Mouse (Mus musculus) adrenal gland, postnatal 10 days (tissue): ENCODE results near the gene Olfr224. TPM values are rescaled to one million over a fixed set of nuclear protein-coding genes. Genes with fewer than 3 reads are reported as not detected.
A peak's percentile ranks its signal among the peaks of the same experiment; 100 is the strongest.

Experiments
- DNase-seq: peaks from one replicate; pipeline ENCODE4 v3.0.0; 2021; ENCODE audit warnings: mixed read lengths
- total RNA-seq, 2 experiments: library from RNA; stranded (reverse); gene quantifications; 2 replicates each; pipeline ENCODE4 v1.2.3; 2021

Olfr224 gene
- total RNA-seq, 2 experiments from 2014 or later = not detected

DNA sequence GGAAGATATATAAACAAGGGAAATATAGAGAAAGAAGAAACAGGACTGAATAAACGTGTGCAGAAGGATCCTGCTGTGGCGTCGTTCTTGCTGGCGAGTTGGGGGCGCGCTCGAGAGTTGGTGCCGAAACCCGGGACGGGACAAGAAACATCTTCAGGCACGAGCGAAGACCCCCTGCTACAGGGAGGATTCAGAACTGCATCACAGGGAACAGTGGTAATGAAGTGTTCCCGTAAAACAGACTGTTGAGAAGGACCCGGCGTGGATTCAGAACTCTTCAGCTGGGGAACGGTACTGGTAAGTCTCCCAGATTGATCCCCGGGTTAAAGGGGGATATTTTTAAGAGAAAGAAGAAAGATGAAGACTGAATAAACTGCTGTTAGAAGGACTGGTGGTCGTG lies 51.4 kb downstream of the Olfr224 start:
- DNase-seq = peak; percentile 69

Other genes with a start within 250 kb of the Olfr224 start
- gene Zfp672, start 240.2 kb downstream of the Olfr224 start, total RNA-seq = 10 to 100 TPM; 50.9 to 60.2 TPM
- 10 to 100 TPM; 36.6 to 46.1 TPM for gene Sh3bp5l, start 239.8 kb downstream of the Olfr224 start, total RNA-seq
- not detected for gene Lypd8, start 191.5 kb downstream of the Olfr224 start, total RNA-seq
- gene 1810065E05Rik, start 149.4 kb downstream of the Olfr224 start, total RNA-seq = not detected
- not detected for gene Gm12253, start 138.0 kb downstream of the Olfr224 start, total RNA-seq
- gene Lypd9, start 117.6 kb downstream of the Olfr224 start, total RNA-seq = not detected
- gene Olfr30, start 108.3 kb downstream of the Olfr224 start, total RNA-seq = not detected
- not detected for gene Olfr332, start 78.0 kb downstream of the Olfr224 start, total RNA-seq
- gene Olfr331, start 68.0 kb downstream of the Olfr224 start, total RNA-seq = not detected
- gene Olfr330, start 35.7 kb downstream of the Olfr224 start, total RNA-seq = not detected
- not detected for gene Olfr329-ps, start 24.1 kb downstream of the Olfr224 start, total RNA-seq
- gene Olfr328, start 14.9 kb downstream of the Olfr224 start, total RNA-seq = not detected
- not detected for gene Olfr325, start 7.2 kb upstream of the Olfr224 start, total RNA-seq
- gene Olfr324, start 24.6 kb upstream of the Olfr224 start, total RNA-seq = not detected
- gene 2210407C18Rik, start 45.5 kb upstream of the Olfr224 start, total RNA-seq = not detected
- not detected for gene Olfr323, start 59.9 kb upstream of the Olfr224 start, total RNA-seq
- under 1 TPM; 0.36 to 1.00 TPM for gene Trim58, start 69.9 kb upstream of the Olfr224 start, total RNA-seq
- gene Olfr322, start 88.2 kb upstream of the Olfr224 start, total RNA-seq = not detected
- not detected for gene Olfr320, start 110.5 kb upstream of the Olfr224 start, total RNA-seq
- not detected for gene Olfr319, start 128.6 kb upstream of the Olfr224 start, total RNA-seq
- gene Olfr318, start 153.5 kb upstream of the Olfr224 start, total RNA-seq = not detected
- gene Olfr317, start 168.7 kb upstream of the Olfr224 start, total RNA-seq = not detected
- not detected for gene Olfr316, start 182.2 kb upstream of the Olfr224 start, total RNA-seq
- not detected for gene Olfr315, start 202.6 kb upstream of the Olfr224 start, total RNA-seq
- gene Olfr314, start 212.4 kb upstream of the Olfr224 start, total RNA-seq = not detected
- gene Fam183b, start 231.4 kb upstream of the Olfr224 start, total RNA-seq = 1 to 10 TPM; 2.5 to 3.3 TPM
- not detected for gene Olfr313, start 244.4 kb upstream of the Olfr224 start, total RNA-seq